Mouse (Mus musculus): ENCODE data around the gene Strbp.

Gene Strbp

GRCm38 (mm10) chr2:37702301-37703172 lies 1.1 kb downstream of the Strbp start:
- DNase-seq (ENCODE audit: low spot score), result peak; percentile 37

- no peak for DNase-seq (ENCODE audit: low spot score)
Measured at GRCm38 (mm10) chr2:37689064-37689615, 14.5 kb downstream of the Strbp start.

GRCm38 (mm10) chr2:37687031-37687430 lies 16.6 kb downstream of the Strbp start:
- DNase-seq (ENCODE audit: low spot score), result no peak

GRCm38 (mm10) chr2:37684864-37685263 lies 18.8 kb downstream of the Strbp start:
- DNase-seq (ENCODE audit: low spot score), result no peak

- no peak for DNase-seq (ENCODE audit: low spot score)
Measured at GRCm38 (mm10) chr2:37682197-37682811, 21.4 kb downstream of the Strbp start.

GRCm38 (mm10) chr2:37651086-37651485 lies 52.6 kb downstream of the Strbp start:
- no peak for DNase-seq (ENCODE audit: low spot score)

GRCm38 (mm10) chr2:37649590-37649989 lies 54.1 kb downstream of the Strbp start:
- no peak for DNase-seq (ENCODE audit: low spot score)

- no peak for DNase-seq (ENCODE audit: low spot score)
Measured at GRCm38 (mm10) chr2:37648966-37649365, 54.7 kb downstream of the Strbp start.

- no peak for DNase-seq (ENCODE audit: low spot score)
Measured at GRCm38 (mm10) chr2:37623343-37623742, 80.3 kb downstream of the Strbp start.

GRCm38 (mm10) chr2:37587919-37588318 lies 115.7 kb downstream of the Strbp start:
- DNase-seq (ENCODE audit: low spot score), result no peak

- DNase-seq (ENCODE audit: low spot score), result no peak
Measured at GRCm38 (mm10) chr2:37578185-37578584, 125.5 kb downstream of the Strbp start.

GRCm38 (mm10) chr2:37576661-37577060 lies 127.0 kb downstream of the Strbp start:
- no peak for DNase-seq (ENCODE audit: low spot score)

GRCm38 (mm10) chr2:37572141-37572540 lies 131.5 kb downstream of the Strbp start:
- DNase-seq (ENCODE audit: low spot score), result no peak

- no peak for DNase-seq (ENCODE audit: low spot score)
Measured at GRCm38 (mm10) chr2:37570703-37571102, 133.0 kb downstream of the Strbp start.

- DNase-seq (ENCODE audit: low spot score), result no peak
Measured at GRCm38 (mm10) chr2:37569888-37570287, 133.8 kb downstream of the Strbp start.

GRCm38 (mm10) chr2:37566035-37566434 lies 137.6 kb downstream of the Strbp start:
- DNase-seq (ENCODE audit: low spot score), result no peak

GRCm38 (mm10) chr2:37565579-37565978 lies 138.1 kb downstream of the Strbp start:
- DNase-seq (ENCODE audit: low spot score), result peak; percentile 48

GRCm38 (mm10) chr2:37556366-37556765 lies 147.3 kb downstream of the Strbp start:
- DNase-seq (ENCODE audit: low spot score), result no peak

GRCm38 (mm10) chr2:37549346-37550012 lies 154.2 kb downstream of the Strbp start:
- no peak for DNase-seq (ENCODE audit: low spot score)

GRCm38 (mm10) chr2:37531639-37532038 lies 172.0 kb downstream of the Strbp start:
- DNase-seq (ENCODE audit: low spot score), result no peak

- DNase-seq (ENCODE audit: low spot score), result no peak
Measured at GRCm38 (mm10) chr2:37530766-37531165, 172.9 kb downstream of the Strbp start.

GRCm38 (mm10) chr2:37529397-37529796 lies 174.3 kb downstream of the Strbp start:
- DNase-seq (ENCODE audit: low spot score), result no peak

- DNase-seq (ENCODE audit: low spot score), result no peak
Measured at GRCm38 (mm10) chr2:37527587-37527986, 176.1 kb downstream of the Strbp start.
